Mouse (Mus musculus) bone marrow, adult 2 months (tissue): ENCODE results near the gene Nkx1-2. TPM values are rescaled to one million over a fixed set of nuclear protein-coding genes. Genes with fewer than 3 reads are reported as not detected.

ENCODE experiments used
- H3K27ac ChIP-seq: fragments of 200-500 bp; 2 replicates; pipeline ENCODE4 v1.5.1; 2012; ENCODE audit warnings: low read depth, mild to moderate bottlenecking, control low read depth, inconsistent platforms, low read length; ENCODE audit not compliant: control insufficient read depth, poor library complexity, insufficient read depth
- H3K4me1 ChIP-seq: fragments of 200-500 bp; 2 replicates; pipeline ENCODE4 v1.6.1; 2011; ENCODE audit warnings: low read length; ENCODE audit not compliant: control insufficient read depth, insufficient read depth
- H3K4me3 ChIP-seq: fragments of 200-500 bp; replicated peaks from 2 replicates; pipeline ENCODE3; 2011; ENCODE audit warnings: mild to moderate bottlenecking, low read depth, low read length, control low read depth; ENCODE audit not compliant: control insufficient read depth
- CTCF ChIP-seq: fragments of 200-500 bp; IDR thresholded peaks from 2 replicates; pipeline ENCODE4 v1.5.1; 2011; ENCODE audit warnings: low read length, control low read depth; ENCODE audit not compliant: control insufficient read depth, insufficient read depth
- POLR2A ChIP-seq: fragments of 200-500 bp; IDR thresholded peaks from 2 replicates; pipeline ENCODE4 v1.6.1; 2011; ENCODE audit warnings: low read depth, mild to moderate bottlenecking, control low read depth, low read length, borderline replicate concordance; ENCODE audit not compliant: control insufficient read depth
- WGBS: fragments of 180-500 bp; shearing (Covaris S2); methylation state at CpG from one replicate; pipeline ENCODE4 v1.1.7; 2018; 5-methylcytosine and 5-hydroxymethylcytosine counted together
- polyA plus RNA-seq: library from polyadenylated mRNA; stranded (reverse); fragments of >200 nt; gene quantifications from 2 replicates; pipeline ENCODE4 v1.2.4, GENCODE M21; 2011; ENCODE audit warnings: low replicate concordance; ENCODE audit not compliant: missing spikeins, insufficient read depth, insufficient read length

Gene Nkx1-2
- polyA plus RNA-seq, 1 experiment, result not detected

DNA sequence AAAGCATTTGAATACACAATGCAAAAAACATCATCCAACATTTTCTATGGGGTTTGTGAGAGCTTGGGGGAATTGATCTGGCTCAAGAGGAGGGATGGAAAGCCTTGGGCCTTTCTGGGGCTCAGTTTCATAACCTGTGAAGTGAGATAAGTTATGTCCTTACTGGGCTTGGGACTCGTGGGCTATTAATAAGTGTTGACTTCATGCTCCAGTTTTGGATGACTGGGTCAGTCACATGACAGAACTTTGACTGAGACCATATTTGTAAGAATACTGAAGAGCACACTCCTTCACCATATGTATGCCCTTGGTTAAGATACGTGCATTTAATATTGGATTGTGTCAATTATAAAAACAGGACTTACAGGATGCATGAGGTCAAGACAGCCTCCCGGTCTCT, 28.0 kb upstream of the Nkx1-2 start:
- WGBS, result 76% methylated on average over 3 of the region's 3 CpGs
- Histone ChIP-seq H3K27ac (no peak overlapping the region), H3K4me1 (no peaks in the 10 kb centered on the region), H3K4me3 (no peak overlapping the region)
- TF ChIP-seq POLR2A, result no peak
- TF ChIP-seq CTCF, result no peak

DNA sequence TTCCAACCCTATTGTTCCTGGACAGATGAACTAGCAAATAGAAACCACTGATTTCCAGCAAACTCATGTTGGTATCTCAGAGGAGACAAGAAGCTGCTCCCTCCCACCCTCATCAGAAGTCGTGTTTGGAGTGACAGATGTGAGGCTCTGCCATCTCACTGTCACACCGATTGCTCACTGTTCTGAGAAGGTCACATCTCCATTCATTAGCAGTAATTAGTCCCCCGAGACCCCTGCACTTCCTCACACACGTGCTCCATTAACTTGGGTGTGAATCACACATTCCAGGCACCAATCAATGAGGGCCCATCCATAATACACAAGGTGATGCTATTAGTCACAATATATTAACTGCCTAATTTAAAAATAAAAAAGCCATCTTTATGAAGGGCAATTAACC, 26.7 kb upstream of the Nkx1-2 start:
- Histone ChIP-seq H3K4me3 (no peak overlapping the region), H3K4me1 (no peaks in the 10 kb centered on the region), H3K27ac (no peak overlapping the region)
- no peak for TF ChIP-seq POLR2A
- no peak for TF ChIP-seq CTCF
- 70% methylated on average over 4 of the region's 4 CpGs for WGBS

DNA sequence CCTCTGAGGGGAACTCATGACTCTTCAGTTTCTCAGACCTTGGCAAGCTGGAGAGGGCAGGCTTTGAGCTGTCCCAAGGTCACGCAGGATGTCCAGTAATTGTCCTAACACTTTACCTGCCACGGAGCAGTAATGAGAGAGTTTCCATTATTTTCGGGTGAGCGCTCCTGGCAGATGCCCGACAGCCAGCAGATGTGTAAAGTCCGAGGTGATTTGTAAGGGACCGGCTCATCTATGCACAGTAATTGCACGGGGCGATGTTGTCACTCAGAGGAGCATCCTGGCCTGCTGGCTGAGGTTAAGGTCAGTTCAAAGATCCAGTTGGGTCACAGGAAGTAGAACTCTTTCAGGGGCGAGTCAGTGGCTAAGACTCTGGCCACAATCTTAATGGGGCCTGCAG, 24.7 kb upstream of the Nkx1-2 start:
- TF ChIP-seq POLR2A, result no peak
- TF ChIP-seq CTCF, result no peak
- WGBS, result 84% methylated on average over 10 of the region's 10 CpGs
- Histone ChIP-seq H3K4me1 (no peaks in the 10 kb centered on the region), H3K4me3 (no peak overlapping the region), H3K27ac (no peak overlapping the region)

GRCm38 (mm10) chr7:132619975-132620918, 20.8 kb upstream of the Nkx1-2 start:
- Histone ChIP-seq H3K4me3 (no peak overlapping the region), H3K4me1 (no peaks in the 10 kb centered on the region), H3K27ac (no peak overlapping the region)
- TF ChIP-seq POLR2A (no peak), CTCF (no peak)
- 71% methylated on average over 15 of the region's 15 CpGs for WGBS

DNA sequence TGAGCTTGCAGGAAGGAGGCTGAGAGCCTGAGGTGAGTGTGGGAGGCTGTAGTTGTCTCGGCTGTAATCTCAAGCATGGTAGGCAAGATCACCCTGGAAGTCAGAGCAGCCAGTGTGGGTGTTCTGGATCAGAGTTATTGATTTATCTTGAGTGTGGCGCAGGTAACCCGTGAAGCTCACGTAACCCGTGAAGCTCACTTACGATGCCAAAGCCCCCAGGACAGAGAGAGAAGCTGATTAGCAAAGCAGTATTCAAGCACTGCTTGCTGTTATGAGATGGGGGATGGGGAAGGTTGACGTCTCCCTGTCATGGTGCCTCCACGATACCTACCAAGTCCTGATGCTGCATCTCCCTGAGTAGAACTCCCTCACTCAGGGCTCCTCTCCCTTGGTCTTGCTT, 20.1 kb upstream of the Nkx1-2 start:
- no peaks in the 10 kb centered on the region for H3K4me1 ChIP-seq
- H3K4me3 ChIP-seq, result no peak overlapping the region
- WGBS, result 90% methylated on average over 8 of the region's 8 CpGs
- no peak overlapping the region for H3K27ac ChIP-seq
- no peak for TF ChIP-seq POLR2A
- no peak for TF ChIP-seq CTCF

GRCm38 (mm10) chr7:132617021-132617564, 17.7 kb upstream of the Nkx1-2 start:
- WGBS, result 78% methylated on average over 5 of the region's 5 CpGs
- no peak overlapping the region for H3K27ac ChIP-seq
- no peaks in the 10 kb centered on the region for H3K4me1 ChIP-seq
- H3K4me3 ChIP-seq, result no peak overlapping the region
- TF ChIP-seq POLR2A, result no peak
- TF ChIP-seq CTCF, result no peak

DNA sequence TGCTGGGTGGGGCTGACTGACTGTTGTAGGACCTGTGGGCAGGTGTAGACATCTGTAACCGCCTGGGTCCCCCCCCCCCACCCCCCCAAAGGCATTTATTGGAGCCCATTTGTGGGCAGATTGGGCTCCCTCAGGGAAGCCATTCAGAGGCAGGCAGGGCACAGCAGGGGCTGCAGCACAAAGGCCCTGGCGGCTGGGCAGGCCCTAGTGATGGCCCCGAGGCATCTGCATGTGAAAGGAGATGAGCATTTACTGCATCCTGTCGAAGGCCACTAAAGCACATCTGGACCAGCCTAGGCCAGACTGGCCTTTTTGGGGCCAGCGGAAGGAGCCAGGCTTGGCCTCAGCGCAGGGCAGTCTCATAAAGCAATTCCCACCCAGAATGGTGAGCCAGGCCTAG, 17.0 kb upstream of the Nkx1-2 start:
- no peaks in the 10 kb centered on the region for H3K4me1 ChIP-seq
- TF ChIP-seq CTCF (no peak), POLR2A (no peak)
- WGBS, result 89% methylated on average over 6 of the region's 6 CpGs

DNA sequence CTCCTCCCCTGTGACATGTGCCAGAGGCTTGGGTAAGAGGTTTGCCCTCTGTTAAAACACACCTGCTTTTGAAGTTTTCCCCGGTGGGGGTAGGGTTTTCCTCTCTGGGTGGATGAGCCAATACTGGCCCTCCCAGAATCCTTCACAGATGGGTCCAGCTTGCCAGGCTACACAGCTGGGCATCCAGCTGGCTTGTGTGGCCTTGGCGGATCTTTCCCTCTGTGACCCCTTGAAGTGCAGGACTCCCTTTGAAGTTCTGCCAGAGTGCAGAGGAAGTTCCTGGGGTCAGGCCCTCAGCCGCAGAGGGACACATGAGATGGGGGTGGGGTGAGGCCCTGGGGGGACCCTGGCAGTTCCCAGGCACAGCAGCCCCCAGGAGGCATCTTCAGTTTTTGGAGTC, 15.9 kb upstream of the Nkx1-2 start:
- Histone ChIP-seq H3K4me1 (no peaks in the 10 kb centered on the region; the same call in 1 of the 2 replicates), H3K4me3 (no peak overlapping the region), H3K27ac (no peak overlapping the region)
- TF ChIP-seq POLR2A (no peak), CTCF (no peak)
- 55% methylated on average over 3 of the region's 3 CpGs for WGBS

More for the DNA sequence above, 17.0 kb upstream of the Nkx1-2 start:
- H3K27ac ChIP-seq, result no peak overlapping the region
- no peak overlapping the region for H3K4me3 ChIP-seq

DNA sequence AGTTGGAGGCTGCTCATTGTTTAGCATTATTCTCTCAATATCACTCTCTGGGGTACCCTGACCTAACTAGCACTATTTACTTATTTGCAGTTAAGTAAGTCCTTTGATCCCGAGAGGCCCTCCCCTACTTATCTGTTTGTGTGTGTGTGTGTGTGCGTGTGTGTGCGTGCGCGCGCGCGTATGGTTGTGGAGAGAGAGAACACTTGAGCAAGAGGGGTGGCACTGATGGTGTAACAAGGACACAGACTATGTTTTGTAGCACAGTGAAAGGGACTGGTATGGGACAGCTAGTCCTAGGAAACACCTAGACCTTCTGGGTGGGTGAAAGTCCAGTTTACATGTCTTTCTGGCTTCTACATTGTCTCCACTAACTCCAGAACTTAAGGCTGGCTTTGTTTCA, 12.1 kb upstream of the Nkx1-2 start:
- no peak overlapping the region for H3K4me3 ChIP-seq
- 84% methylated on average over 8 of the region's 8 CpGs for WGBS
- TF ChIP-seq CTCF (no peak), POLR2A (no peak)
- no peak overlapping the region for H3K27ac ChIP-seq
- H3K4me1 ChIP-seq, result no peaks in the 10 kb centered on the region; the same call in 1 of the 2 replicates
